Mouse (Mus musculus) MEL (cell line): ENCODE measurements around the gene Tbc1d17.

ENCODE experiments used
- EP300 ChIP-seq, 2 experiments: IDR thresholded peaks; 2 replicates each; pipeline ENCODE4 v1.6.1; 2011; ENCODE audit warnings: improper control_type of control experiment in 2 of 2, low read length in 2 of 2, low read depth in 1 of 2, mild to moderate bottlenecking in 1 of 2
- POLR2A ChIP-seq, 2 experiments: IDR thresholded peaks; 2 replicates each; pipeline ENCODE4 v1.6.1; 2011 to 2012; ENCODE audit warnings: low read length in 2 of 2, mild to moderate bottlenecking in 2 of 2, control low read depth in 1 of 2, improper control_type of control experiment in 1 of 2, low read depth in 1 of 2, moderate library complexity in 1 of 2; ENCODE audit not compliant: control insufficient read depth in 1 of 2, insufficient read depth in 1 of 2, poor library complexity in 1 of 2
- UBTF ChIP-seq: IDR thresholded peaks from 2 replicates; pipeline ENCODE4 v1.6.1; 2012; ENCODE audit warnings: low read depth, mild to moderate bottlenecking, inconsistent platforms, low read length, improper control_type of control experiment, moderate library complexity, borderline replicate concordance; ENCODE audit not compliant: insufficient read depth
- ZMIZ1 ChIP-seq: IDR thresholded peaks from 2 replicates; pipeline ENCODE4 v1.6.1; 2012; ENCODE audit warnings: low read depth, mild to moderate bottlenecking, inconsistent platforms, low read length, improper control_type of control experiment, moderate library complexity
- ZNF384 ChIP-seq: IDR thresholded peaks from 2 replicates; pipeline ENCODE4 v1.6.1; 2012; ENCODE audit warnings: low read depth, mild to moderate bottlenecking, inconsistent platforms, low read length, improper control_type of control experiment

- TF ChIP-seq POLR2A (IDR thresholded peaks at IDR 0.05; ENCODE audit: control insufficient read depth in 1 of 2, insufficient read depth in 1 of 2, low read depth in 1 of 2, low read length in 2 of 2, poor library complexity in 1 of 2), result no peak
- no peak for TF ChIP-seq ZNF384
- TF ChIP-seq EP300 (IDR thresholded peaks at IDR 0.05; ENCODE audit: low read depth in 1 of 2, low read length in 2 of 2), result no peak
- TF ChIP-seq UBTF, result no peak
- no peak for TF ChIP-seq ZMIZ1
Measured at GRCm38 (mm10) chr7:44808927-44809326, 40.0 kb downstream of the Tbc1d17 start.
